Mouse (Mus musculus) skeletal muscle tissue, adult 2 months (tissue): ENCODE results near the gene Kif26a.

Experiments used
- DNase-seq: peaks from one replicate; pipeline ENCODE4 v3.0.0-alpha.2; 2012; ENCODE audit warnings: low read depth, low spot score

Gene Kif26a

GRCm38 (mm10) chr12:112215545-112215944 lies 69.5 kb downstream of the Kif26a start:
- DNase-seq = no peak

GRCm38 (mm10) chr12:112217021-112217420 lies 71.0 kb downstream of the Kif26a start:
- DNase-seq = no peak

- DNase-seq = no peak
These were observed 71.7 kb downstream of the Kif26a start for GRCm38 (mm10) chr12:112217681-112218080.

GRCm38 (mm10) chr12:112221290-112221689 lies 75.3 kb downstream of the Kif26a start:
- DNase-seq = no peak

GRCm38 (mm10) chr12:112221754-112222439 lies 75.9 kb downstream of the Kif26a start:
- DNase-seq = no peak

GRCm38 (mm10) chr12:112223721-112224337 lies 77.8 kb downstream of the Kif26a start:
- no peak for DNase-seq

GRCm38 (mm10) chr12:112226238-112226637 lies 80.2 kb downstream of the Kif26a start:
- DNase-seq = no peak

- DNase-seq = no peak
These were observed 80.6 kb downstream of the Kif26a start for GRCm38 (mm10) chr12:112226656-112227055.

- DNase-seq = no peak
These were observed 83.1 kb downstream of the Kif26a start for GRCm38 (mm10) chr12:112229084-112229483.

GRCm38 (mm10) chr12:112230196-112230595 lies 84.2 kb downstream of the Kif26a start:
- DNase-seq = no peak
